Mouse (Mus musculus) G1E-ER4 (cell line): ENCODE results near the gene Pnpo. TPM values are rescaled to one million over a fixed set of nuclear protein-coding genes. Genes with fewer than 3 reads are reported as not detected.

Experiments used
- GATA1 ChIP-seq: IDR thresholded peaks from one replicate; pipeline ENCODE4 v1.8.0; 2012; ENCODE audit warnings: low read length, inconsistent platforms
- polyA plus RNA-seq: library from polyadenylated mRNA; stranded (reverse); fragments of >175 nt; gene quantifications from 2 replicates; pipeline ENCODE4 v1.2.3, GENCODE M21; 2012

Pnpo gene
- polyA plus RNA-seq = 42.4 and 75.3 TPM in 2 replicates

DNA sequence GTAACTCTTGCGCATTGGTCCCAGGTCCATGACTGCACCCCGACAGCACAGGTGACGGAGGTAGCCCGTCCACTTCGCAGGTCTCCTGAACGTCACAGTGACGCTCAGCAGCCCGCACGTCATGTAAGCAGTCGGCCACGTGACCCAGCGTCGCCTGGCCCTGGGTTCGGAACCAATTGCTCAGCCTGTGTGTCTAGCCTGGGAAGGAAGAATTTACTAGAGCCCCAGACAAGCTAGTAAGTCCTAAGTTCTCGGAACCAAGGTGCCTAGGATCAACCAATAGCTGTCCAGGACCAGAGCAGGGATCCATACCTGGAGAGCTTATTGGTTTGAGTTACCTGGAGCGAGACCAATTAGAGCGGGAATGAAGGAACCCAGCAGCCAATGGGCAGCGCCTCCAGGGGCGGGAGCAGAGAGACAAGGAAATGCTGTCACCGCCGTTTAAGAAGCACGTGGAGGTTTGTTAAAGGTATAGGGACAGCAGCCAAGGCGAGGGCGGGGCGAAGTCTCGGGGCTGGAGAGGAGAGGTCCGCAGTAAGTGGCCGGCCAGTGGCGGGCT, at the start of gene Pnpo:
TSS of gene Pnpo (minus strand) at position 241 of the 559 bp plus-strand sequence.
- TF ChIP-seq GATA1 = no peak

DNA sequence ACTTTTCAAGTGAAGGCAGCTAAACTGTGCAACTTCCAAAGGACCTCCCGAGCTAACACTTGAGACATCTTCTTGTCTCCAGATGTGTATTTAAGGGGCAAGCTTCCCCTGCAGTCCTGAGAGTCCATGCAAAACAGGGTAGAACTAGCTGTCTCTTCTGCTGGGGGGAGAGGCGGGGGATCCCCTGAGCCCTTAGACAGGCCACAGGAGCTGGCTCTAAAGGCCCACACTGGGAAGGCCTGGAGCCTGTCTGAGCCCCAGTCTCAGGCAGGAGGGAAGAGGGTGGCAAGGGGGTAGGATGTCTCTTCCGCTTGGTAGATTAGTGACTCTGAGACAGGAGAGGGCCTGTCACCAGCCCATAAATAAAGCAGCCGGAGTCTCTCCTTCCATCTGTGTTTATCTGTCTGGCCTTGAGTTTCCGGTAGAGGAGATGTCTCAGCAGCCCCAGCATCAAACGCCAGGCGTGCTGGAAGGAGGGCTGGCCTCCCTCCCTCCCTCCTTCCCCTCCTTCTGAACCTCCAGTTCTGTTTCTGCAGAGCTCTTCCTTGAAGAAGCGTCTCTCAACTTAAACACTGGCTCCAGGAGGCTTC, 49.0 kb upstream of the Pnpo start:
- TF ChIP-seq GATA1 = no peak

GRCm38 (mm10) chr11:96991501-96991900, 47.7 kb upstream of the Pnpo start:
- TF ChIP-seq GATA1 = no peak

GRCm38 (mm10) chr11:96987873-96988655, 44.3 kb upstream of the Pnpo start:
- no peak for TF ChIP-seq GATA1

DNA sequence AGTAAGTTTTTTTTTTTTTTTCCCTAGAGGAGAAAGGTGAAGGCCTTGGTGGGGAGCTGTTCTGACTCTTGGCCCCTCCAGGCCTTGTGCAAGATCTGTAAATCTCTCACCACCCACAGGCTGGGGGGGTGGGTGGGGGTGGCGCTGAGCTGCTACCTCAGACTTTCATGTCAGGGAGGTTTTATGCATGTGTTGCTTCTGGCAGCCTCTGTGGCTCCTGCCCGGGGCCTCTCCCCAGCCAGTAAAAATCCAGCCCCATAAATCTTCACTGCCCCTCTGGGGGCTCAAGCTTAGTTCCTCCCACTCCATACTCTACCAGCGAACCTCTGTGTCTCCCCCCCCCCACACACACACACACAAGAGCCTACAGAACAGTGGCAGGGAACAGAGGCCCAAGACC, 42.7 kb upstream of the Pnpo start:
- TF ChIP-seq GATA1 = no peak

GRCm38 (mm10) chr11:96984903-96985302, 41.1 kb upstream of the Pnpo start:
- no peak for TF ChIP-seq GATA1

DNA sequence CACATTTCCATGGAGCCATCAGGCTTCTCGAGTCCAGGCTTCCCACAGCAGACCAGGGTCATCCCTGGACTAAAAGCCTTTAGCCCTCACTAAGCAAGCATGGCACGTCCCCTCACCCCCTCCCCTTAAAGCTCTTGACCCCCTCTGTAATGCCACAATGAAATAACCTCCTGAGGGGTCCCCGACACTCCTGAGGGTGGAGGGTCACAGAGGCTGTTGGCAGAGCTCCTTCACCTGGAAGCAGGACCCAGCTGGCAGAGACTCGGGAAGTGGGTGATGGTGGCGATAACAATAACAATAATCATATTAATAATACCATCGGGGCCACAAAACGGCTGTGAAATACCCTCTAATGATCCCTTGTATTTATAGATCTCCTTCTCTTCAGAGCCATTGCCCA, 39.1 kb upstream of the Pnpo start, which contains the start of gene Sp2:
TSS of gene Sp2 (minus strand) at position 101 of the 400 bp plus-strand sequence.
- no peak for TF ChIP-seq GATA1

GRCm38 (mm10) chr11:96982355-96982754, 38.6 kb upstream of the Pnpo start:
- TF ChIP-seq GATA1 = no peak

GRCm38 (mm10) chr11:96981461-96981860, 37.7 kb upstream of the Pnpo start:
- TF ChIP-seq GATA1 = no peak

- TF ChIP-seq GATA1 = no peak
Observed at GRCm38 (mm10) chr11:96980021-96980420, 36.2 kb upstream of the Pnpo start.

GRCm38 (mm10) chr11:96979329-96979728, 35.5 kb upstream of the Pnpo start:
- TF ChIP-seq GATA1 = no peak

DNA sequence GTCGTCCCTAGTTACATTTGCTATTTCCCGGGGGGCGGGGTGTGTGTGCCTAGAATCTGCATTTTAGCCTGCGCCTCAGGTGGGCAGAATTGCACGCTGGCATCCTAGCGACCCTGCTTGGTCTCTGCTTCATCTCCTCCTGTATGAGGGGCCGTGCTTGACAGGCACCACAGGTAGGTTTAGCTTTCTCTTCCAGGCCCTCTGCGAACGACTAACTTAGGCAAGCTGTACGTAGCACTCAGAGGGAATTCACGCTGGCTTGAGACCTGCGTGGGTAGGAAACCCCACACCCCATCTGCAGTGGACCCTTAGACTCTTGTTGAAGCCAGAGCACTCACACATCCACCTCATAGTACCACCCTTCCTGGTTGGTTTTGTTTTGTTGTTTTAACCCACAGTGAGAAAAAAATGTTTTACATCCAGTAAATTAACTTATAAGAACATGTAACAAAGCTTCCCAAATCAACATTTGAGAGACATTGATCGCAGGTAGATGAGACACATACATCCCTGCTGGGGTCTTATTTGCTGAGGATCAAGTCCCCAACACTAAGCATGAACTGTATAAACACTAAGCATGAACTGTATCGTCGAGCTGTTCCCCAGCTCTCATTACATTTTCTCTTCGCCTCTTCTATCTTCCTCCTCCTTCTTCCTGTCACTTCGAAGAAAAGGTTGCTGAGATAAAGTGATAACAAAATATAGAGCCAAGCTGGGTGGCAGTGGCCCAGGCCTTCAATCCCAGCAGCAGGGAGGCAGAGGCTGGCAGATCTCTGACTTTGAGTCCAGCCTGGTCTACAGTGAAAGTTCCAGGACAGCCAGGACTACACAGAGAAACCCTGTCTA, 34.8 kb upstream of the Pnpo start:
- no peak for TF ChIP-seq GATA1

DNA sequence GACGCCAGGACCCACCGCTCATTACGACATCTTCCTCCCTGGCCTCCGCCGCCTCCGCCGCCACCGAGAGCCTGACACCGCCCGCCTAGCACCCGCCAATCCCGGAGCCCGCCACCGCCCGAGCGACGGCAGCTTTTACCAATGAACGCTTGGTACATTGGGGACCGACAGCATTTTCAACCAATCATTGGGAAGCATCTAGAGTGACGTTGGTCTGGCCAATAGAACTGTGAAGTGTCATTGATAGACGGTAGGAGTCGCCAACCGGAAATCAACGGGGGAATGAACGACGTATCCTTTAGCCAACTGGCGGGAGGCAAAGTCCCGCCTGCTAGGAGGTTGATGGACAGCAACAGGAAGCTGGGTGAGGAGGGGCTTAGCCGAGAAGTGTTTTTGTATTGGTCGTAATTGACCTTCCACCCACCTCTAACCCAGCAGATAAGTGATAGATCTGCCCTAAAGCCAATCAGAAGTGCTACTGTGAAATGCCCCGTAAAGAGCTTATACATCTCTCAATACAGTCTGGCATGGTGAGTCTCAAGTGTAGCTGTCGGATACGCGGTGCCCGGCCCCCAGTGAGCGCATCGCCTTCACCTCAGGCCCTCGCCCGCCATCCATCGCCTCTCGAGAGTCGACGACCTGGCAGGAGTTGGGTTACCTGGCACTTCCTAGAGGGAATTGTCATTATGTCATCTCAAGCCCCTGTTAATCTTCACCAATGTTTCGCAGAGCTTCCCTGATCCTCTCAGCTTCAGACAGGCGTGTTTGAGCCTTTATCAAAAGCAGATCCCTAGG, 34.0 kb upstream of the Pnpo start:
- no peak for TF ChIP-seq GATA1

DNA sequence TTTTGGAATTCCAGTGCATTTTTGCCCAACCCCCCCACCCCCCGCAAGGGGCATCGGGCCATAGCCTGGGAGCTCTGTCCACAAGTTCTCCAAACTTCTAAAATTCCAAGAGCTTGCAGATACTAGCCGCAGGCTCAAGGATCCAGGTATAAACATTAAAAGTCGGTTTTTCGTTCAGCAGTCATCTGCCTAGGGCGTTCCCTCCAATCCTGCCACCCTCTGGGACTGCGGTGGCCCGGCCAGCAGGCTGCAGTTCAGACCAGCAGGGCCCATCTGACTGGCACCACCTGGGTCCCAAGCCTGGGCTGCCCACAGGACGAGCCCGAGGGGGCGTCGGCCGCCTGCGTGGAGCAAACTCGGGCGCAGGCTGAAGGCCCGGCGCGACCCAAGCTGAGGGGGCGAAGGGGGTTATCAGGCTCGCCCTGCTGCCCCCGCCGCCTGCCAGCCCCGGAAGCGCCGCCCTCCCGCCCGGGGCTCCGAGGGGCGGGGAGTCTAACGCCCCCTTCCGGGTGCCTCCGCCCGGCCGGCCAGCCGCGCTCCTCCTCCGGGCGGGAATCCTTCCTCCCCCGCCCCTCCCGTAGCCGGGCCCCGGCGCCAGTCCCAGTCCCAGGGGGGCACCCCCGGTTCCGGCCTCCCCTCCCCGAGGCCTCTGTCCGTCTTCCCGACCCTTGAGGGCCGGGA, 33.3 kb upstream of the Pnpo start:
- no peak for TF ChIP-seq GATA1

DNA sequence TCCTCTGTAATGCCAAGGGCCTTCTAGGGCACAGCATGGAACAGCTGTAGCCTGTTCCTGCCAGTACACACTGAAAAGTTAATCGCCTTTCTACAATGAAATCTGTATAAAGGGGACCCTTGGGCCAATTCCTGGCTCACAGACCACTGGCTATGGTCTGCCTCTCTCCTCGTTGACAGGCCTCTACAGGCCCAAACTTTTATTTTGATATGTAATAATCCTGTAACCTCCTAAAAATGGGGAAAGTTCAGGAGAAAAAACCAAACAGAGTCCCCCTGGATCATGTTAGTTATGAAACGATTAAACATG, 32.5 kb upstream of the Pnpo start:
- no peak for TF ChIP-seq GATA1
